Mouse (Mus musculus) heart, postnatal 0 days (tissue): ENCODE data around the gene Slc24a1.

Experiments used
- CTCF ChIP-seq: IDR thresholded peaks from 2 replicates; pipeline ENCODE4 v1.5.1; 2016; ENCODE audit warnings: antibody characterized with exemption, control low read depth, low read depth
- EP300 ChIP-seq: IDR thresholded peaks from 2 replicates; pipeline ENCODE4 v1.6.1; 2016; ENCODE audit warnings: antibody characterized with exemption, low read depth

DNA sequence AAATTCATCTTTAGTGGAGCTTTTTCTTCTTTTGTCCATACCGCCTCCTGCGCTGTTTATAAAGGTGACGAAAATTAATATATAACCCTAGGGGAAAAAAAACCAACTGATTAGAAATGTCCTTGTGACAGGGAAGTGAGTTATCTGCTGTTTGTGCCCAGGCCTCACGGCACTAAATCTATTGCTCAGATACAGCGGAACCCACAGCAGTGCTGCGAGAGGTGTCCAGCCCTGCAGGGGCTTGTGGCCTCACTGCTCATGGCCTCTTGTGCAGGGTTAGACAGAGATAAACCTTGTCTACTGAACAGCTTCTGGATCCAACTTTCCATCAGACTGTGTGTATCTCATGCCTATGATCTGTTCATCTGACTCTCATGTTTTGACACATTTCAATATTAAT, 37.0 kb upstream of the Slc24a1 start:
- TF ChIP-seq CTCF (no peak), EP300 (no peak)
